Mouse (Mus musculus): Measurements from ENCODE around the gene Ccng2. TPM values are rescaled to one million over a fixed set of nuclear protein-coding genes. Genes with fewer than 3 reads are reported as not detected.

The Ccng2 gene
- 36.8 and 42.2 TPM in 2 replicates for polyA plus RNA-seq (2012; rRNA removed)

DNA sequence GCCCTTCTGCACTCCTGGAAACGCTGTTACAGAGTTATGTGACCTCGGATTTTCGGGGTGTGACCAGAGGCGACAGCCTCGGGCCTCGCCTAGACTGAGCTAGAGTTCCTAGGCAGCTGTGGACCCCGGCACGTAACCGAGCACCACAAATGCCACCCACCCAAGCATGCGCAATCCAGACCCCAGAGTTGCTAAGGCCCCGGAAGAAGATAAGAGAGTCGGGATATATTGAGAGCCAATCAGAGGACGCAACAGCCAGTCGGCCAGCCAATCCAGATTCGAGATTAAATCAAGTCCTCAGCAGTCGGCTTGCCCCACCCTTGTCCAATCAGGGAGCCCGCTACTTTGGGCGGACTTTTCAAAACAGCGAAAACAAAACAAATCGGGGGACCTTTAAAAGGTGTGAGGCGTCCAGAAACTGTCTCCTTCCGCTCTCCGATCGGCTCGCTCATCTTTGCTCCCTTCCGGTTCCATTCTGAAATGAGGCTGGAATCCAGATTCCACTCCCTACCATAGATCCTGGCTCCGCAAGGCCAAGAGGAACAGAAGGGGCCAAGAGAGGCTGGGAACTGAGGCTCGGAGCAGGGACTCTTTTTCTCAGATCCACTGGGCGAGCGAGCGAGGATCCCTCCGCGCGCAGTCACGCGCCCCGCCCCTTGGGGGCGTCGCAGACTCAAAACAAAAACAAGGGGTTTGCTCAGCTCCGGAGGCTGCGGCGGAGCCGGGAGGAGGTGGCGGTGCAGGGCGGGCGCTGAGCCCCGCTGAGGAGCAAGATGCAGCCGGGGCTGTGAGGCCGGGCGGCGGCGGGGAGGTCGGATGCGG is at the start of gene Ccng2:
TSS of gene Ccng2 (plus strand) at position 375 of the 822 bp plus-strand sequence.
- peak; percentile 98 to 99 for DNase-seq (ENCODE audit: extremely low spot score in 1 of 2, low spot score in 1 of 2)

DNA sequence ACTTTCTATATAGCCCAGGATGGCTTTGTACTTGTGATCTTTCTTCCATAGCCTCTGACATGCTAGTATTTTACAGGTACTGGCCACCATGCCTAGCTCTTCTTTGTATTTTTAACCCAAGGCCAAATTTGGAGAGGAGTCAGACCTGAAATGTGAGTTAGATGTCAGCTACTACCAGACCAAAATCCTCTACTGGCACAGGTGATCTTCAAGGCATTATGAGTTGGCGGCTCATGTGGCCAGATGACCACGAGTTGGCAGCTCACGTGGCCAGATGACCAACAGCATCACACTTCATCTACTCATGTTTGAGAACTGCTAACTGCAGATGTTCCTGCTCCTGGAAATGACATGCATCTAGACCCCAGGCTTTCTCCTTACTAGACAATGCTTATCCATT is 48.7 kb upstream of the Ccng2 start:
- DNase-seq (ENCODE audit: extremely low spot score in 1 of 2, low spot score in 1 of 2): no peak

DNA sequence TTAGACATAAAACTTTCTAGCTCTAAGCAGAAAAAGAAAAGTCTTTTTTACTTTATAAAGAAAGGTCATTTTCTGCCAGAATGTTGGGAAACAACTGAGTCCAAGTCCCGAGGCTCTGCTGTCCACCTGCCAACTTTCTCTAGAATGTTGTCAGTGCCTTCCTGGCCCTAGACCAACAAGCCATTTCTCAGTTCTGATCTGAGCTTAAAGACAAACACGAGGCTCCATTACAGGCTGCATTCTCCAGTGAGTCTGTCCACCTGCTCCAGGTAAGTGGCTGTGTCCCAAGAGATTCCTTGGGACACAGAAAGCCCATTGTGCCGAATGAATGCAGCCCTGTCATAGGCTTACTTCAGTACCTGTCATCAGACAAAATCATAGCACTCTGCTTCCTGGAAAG is 45.4 kb upstream of the Ccng2 start:
- no peak for DNase-seq (ENCODE audit: extremely low spot score in 1 of 2, low spot score in 1 of 2)

- no peak for DNase-seq (ENCODE audit: extremely low spot score in 1 of 2, low spot score in 1 of 2)
Observed at GRCm38 (mm10) chr5:93224549-93224948, 42.5 kb upstream of the Ccng2 start.

DNA sequence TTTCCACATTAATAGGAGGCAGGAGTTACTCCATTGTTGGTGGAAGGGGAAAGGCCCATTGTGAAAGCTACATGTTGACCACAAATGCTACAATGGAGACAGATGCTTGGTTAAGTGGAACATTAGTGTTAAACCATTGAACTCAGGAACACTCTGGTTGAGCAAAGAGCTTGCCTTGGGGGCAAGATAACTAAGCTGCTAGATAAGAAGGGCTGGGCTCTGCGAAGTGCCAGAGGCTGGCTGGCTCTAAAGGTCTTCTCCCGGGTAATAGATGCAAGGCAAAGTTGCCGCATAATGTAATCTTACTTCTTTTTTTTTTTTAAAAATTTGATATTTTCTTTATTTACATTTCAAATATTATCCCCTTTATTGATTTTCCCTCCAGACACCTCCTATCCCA is 39.9 kb upstream of the Ccng2 start:
- DNase-seq (ENCODE audit: extremely low spot score in 1 of 2, low spot score in 1 of 2): no peak

- DNase-seq (ENCODE audit: extremely low spot score in 1 of 2, low spot score in 1 of 2): no peak
Observed at GRCm38 (mm10) chr5:93229527-93229926, 37.5 kb upstream of the Ccng2 start.

GRCm38 (mm10) chr5:93231721-93232120 is 35.3 kb upstream of the Ccng2 start:
- no peak for DNase-seq (ENCODE audit: extremely low spot score in 1 of 2, low spot score in 1 of 2)

DNA sequence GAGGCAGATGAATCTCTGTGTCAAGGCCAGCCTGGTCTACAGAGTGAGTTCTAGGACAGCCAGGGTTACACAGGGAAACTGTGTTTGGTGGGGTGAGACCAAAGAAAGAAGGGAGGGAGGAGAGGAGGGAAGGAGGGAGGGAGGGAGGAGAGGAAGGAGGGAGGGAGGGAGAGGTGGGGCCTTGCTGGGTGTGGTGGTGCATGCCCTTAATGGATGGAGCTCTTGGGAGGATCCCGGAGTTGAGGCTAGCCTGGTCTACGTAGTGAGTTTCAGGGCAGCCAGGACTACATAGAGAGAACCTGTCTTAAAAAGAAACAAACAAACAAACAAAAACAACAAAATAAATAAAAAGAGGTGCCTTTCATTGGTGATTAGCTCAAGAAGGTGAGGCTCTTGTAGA is 34.2 kb upstream of the Ccng2 start:
- no peak for DNase-seq (ENCODE audit: extremely low spot score in 1 of 2, low spot score in 1 of 2)

DNA sequence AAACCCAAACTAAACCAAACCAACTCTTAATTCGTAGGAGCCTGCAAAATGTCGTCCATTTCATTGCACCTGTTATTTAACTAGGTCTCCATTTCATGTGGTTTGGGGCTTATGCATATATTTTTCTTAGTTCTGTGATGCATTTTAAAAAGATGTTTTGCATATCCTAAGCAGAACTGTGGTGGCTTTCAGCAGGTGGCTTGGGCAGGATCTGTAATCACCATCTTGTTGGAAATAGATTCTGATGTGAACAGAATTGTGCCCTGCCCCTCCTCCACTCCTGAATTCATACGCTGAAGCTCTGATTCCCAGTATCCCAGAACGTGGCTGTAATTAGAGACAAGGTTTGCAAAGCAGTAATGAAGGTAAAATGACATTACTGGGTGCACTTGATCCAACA is 32.9 kb upstream of the Ccng2 start:
- no peak for DNase-seq (ENCODE audit: extremely low spot score in 1 of 2, low spot score in 1 of 2)

DNA sequence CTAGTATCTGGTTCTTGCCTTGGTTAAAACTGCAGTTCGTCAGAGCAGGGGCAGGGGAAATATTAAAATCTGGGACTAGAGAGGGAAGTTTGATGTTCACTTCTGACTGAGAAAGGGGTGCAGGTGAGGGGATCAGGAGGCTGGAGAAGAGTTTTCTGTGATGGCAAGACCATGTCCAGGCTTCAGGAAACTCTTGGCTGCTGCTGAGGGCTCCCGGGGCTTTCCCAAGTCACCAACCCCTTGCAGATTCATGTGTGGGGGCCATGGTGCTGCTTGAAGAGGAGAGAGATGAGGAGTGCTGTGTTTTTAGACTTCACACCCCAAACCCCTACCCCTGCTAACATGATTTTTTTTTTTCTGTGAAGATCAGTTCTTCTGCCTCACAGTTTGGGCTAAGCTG is 32.5 kb upstream of the Ccng2 start:
- DNase-seq (ENCODE audit: extremely low spot score in 1 of 2, low spot score in 1 of 2): no peak

DNA sequence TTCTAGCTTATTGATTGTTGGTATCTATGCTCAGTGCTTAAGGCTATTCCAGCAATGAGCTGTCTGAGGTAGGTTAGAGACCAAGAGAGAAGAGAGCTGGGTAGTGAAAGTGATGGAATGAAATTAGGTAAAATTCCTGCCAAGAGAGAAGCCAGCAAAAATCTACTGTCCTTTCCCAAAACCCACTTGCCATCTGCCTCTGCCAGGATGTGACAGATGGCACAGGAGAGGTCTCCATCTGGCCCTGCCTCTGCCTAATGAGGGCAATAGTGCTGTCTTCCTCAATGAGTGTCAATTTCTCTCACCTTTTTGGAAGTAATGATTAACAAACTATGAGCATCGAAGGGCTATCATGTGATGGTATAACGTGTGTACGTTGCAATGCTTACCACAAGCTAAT is 31.2 kb upstream of the Ccng2 start:
- DNase-seq (ENCODE audit: extremely low spot score in 1 of 2, low spot score in 1 of 2): peak in 1 of 2 experiments; percentile 22

DNA sequence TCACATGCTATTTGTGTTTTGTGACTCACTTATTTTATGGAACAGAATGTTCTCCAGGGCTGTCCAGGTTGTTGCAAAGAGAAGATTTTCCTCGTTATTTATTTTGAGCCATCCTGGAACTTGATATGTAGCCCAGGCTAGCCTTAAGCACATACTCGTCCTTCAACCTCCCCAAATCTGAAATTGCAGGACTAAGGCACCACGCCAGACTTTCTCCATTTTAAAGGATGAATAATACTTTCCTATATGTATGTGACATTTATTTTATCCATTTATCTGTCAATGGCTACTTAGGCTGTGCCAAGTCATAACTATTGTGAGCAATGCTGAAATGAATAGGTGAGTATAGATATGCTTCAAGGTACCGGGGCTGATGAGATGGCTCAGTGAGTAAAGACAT is 30.5 kb upstream of the Ccng2 start:
- no peak for DNase-seq (ENCODE audit: extremely low spot score in 1 of 2, low spot score in 1 of 2)

DNA sequence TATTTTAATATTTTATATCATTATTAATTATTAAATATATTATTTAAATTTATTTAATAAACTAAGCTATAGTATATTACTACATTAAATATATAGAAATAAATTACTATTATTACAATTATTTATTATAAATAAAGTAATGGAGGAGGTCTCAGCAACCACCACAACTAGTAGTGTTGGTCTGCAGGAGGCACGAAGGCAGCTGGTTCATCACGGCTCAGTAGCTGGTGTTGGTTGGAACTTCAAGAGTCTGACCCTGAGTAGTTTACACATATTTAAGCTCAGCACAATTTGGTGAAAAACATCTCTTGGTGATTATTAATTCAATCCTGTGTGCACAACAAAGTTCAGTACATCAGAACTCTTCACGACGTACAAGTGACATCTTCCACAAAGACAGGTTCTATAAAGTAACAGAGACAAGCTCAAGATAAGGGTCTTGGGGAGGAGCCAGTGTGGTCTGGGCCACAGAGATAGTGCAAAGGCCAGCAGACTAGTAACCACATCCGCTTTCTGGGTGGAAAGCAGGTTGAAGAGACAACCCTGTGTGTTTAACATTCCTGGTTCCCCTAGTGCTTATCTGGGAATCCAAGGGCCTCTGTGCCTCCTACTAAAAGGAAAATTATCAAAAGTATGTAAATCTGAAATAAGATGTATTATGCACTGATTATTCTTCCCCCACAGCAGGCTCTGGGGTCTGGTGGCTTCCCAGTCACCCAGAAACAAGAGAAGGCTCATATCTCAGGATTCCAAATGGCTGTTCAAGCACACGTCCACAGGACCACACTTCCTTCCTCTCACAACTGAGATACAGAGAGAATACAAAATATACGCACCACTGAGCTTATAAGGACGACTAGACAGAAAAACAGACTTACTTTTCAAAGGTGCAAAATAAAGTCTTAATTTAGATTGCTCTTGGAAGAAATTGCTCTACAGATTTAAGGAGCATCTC is 27.2 kb upstream of the Ccng2 start:
- no peak for DNase-seq (ENCODE audit: extremely low spot score in 1 of 2, low spot score in 1 of 2)

DNA sequence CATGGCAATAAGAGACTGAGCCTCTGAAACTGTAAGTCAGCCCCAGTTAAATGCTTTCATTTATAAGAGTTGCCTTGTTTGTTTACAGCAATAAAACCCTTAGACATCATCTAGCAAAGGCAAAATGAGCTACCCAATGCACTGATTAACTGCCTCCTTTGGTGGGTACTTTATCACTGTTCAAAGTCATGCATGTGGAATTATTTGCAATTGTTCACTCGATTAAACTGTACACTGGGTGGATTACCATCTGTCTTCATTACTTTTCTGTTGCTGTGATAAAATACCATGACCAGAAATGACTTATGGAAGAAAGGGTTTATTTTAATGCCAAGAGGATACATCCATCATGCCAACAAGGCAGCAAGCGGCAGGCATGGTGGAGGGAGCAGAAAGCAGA is 21.8 kb upstream of the Ccng2 start:
- no peak for DNase-seq (ENCODE audit: extremely low spot score in 1 of 2, low spot score in 1 of 2)

GRCm38 (mm10) chr5:93249940-93250578 is 17.0 kb upstream of the Ccng2 start:
- DNase-seq (ENCODE audit: extremely low spot score in 1 of 2, low spot score in 1 of 2): no peak

DNA sequence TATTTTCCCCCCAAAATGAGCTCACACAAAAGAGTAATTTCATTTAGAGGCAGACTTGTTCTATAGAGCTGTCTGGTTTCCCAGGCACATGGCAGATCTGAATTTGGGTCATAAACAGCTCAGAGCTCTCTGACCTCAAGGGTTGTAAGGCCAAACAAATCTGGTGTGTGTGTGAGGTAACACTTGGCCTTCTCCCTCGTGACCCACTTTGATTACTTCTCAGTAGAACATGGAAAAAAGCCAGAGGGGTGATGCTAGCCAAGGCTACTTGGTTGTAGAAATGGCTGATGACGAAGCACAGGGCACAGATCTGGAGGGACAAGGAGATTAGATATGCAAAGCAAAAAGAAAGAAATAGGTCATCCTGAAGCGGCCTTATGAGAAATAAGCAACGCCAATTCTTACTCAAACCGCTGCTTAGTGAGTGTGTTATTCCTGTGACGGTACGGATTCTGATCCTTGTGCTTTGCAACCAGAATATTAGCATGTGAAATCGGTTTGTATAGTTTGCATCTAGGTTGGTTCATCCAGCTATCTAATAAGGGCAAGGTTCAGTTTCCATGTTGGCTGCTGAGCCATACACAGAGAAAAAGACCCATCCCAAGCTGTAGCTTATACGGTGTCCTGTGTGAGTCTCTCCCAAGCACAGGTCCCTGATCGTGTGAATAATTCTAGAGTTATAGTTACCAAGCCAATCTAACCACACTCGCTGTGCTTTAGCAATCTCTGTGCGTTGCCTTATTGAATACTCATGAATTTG is 15.9 kb upstream of the Ccng2 start:
- DNase-seq (ENCODE audit: extremely low spot score in 1 of 2, low spot score in 1 of 2): no peak

DNA sequence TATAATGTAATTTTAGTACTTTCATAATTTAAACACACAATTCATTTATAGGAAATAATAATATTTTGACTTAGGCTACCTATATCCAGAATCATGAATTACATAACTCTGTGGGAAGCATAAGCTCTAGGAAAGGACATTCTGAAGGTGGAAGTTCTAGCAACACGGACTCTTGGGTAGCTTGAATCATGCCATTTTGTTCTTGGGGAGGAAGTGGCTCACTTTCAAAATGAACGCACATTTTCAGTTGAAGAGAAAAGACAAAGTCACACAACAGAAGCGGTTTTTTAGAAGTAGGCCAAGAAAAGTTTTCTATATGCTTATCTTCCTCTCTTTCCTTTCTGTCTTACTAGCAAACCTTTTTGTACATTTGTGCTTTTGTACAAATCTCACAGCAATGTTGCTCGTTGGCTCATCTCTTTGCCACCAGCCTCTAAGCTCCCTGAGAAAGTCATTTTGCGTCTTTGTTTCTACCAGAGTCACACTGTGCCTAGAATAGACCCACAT is 11.2 kb upstream of the Ccng2 start:
- no peak for DNase-seq (ENCODE audit: extremely low spot score in 1 of 2, low spot score in 1 of 2)

GRCm38 (mm10) chr5:93256820-93257405 is 10.1 kb upstream of the Ccng2 start:
- no peak for DNase-seq (ENCODE audit: extremely low spot score in 1 of 2, low spot score in 1 of 2)

- no peak for DNase-seq (ENCODE audit: extremely low spot score in 1 of 2, low spot score in 1 of 2)
Observed at GRCm38 (mm10) chr5:93259349-93259748, 7.7 kb upstream of the Ccng2 start.

DNA sequence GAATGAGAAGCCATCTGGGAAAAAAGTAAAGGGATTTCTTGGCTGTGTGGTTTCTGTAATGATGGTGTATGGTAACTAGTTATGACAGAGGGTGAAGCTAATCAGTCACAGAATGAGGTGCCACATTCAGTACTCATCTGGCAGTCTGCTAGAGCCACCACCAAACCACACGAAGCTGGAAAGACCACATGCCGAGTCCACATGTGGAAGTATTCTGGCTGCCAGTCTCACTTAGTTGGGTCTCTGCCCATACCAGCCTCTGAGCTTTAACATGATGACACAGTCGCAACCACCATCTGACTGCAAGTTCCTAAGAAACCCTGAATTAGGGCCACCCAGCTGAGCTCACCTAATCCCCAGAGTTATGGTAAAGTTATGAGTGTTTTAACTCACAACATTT is 6.1 kb upstream of the Ccng2 start:
- DNase-seq (ENCODE audit: extremely low spot score in 1 of 2, low spot score in 1 of 2): no peak
